10 mouse cellular contexts compared by ENCODE assay signal in the genomic region with DNA sequence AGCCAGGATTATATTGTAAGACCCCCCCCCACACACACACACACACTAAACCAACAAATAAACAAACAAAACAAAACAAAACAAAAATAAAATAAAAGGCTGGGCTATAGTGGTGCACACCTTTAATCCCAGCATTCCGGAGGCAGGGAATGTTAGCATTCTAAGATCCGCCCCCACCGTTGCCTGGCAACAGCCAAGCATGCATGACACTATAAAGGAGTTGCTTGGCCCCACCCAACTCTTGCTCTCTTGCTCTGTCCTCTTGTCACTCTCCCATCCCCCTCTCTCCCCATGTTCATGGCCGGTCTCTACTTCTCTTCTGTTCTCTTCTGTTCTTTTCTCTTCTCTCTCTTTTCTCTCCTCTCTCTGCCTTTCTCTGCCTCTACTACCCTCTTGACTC.
DNase-seq lines count a peak whose midpoint lies in the region; ATAC-seq and TF ChIP-seq lines count a peak whose summit lies in the region.
"Had no signal": no experiment of that assay in that cellular context is flagged by ENCODE, and none has a peak within 500 bp of the region (broad histone marks: within the 10 kb centered on the region; RNA-seq: fewer than 3 reads in every experiment).

No protein-coding gene starts in this region.

- TF ChIP-seq CTCF in liver, postnatal 0 days (IDR thresholded peaks at IDR 0.05; ENCODE audit: low read depth), result no peak
- no peak for TF ChIP-seq CTCF in thymus, adult 2 months (IDR thresholded peaks at IDR 0.05; ENCODE audit: borderline replicate concordance, control insufficient read depth, extremely low read depth, insufficient read depth, low read length, poor library complexity)

- ATAC-seq in midbrain, embryonic 12.5 days (ENCODE audit: low FRiP score, low read depth), result peak; percentile 72
- no peak for ATAC-seq in liver, postnatal 0 days

- peaks cover 3% of the 10 kb centered on the region; the same call in 1 of the 2 replicates for H3K4me1 ChIP-seq in midbrain, embryonic 12.5 days
- no peaks in the 10 kb centered on the region for H3K4me1 ChIP-seq in liver, postnatal 0 days (ENCODE audit: insufficient read depth)
- H3K4me1 ChIP-seq in thymus, adult 2 months (replicated peaks; ENCODE audit: control insufficient read depth, insufficient read depth, low read length), result no peaks in the 10 kb centered on the region

- DNase-seq in lung, postnatal 10 days, result peak; percentile 22
- no peak for DNase-seq in lung, postnatal 14 days
- peak; percentile 83 for DNase-seq in embryo, embryonic 10 days (ENCODE audit: low spot score)
- DNase-seq in kidney, adult 11 months, result peak; percentile 53
- no peak for DNase-seq in cerebellum, adult 18-20 months
- no peak for DNase-seq in liver, postnatal 0 days
- no peak for DNase-seq in thymus, adult 2 months
- DNase-seq: adrenal gland, postnatal 14 days had no signal

- no peak for TF ChIP-seq EP300 in liver, postnatal 0 days (IDR thresholded peaks at IDR 0.05; ENCODE audit: low read depth)

- no peaks in the 10 kb centered on the region for H3K9me3 ChIP-seq in midbrain, embryonic 12.5 days
- H3K9me3 ChIP-seq in liver, postnatal 0 days (ENCODE audit: low read length), result no peaks in the 10 kb centered on the region

- H3K27ac ChIP-seq in midbrain, embryonic 12.5 days (replicated peaks), result no peak overlapping the region
- H3K27ac ChIP-seq in liver, postnatal 0 days (ENCODE audit: low read depth), result no peak overlapping the region
- H3K27ac ChIP-seq in thymus, adult 2 months (ENCODE audit: control insufficient read depth, insufficient read depth, low read length), result no peak overlapping the region

- H3K27me3 ChIP-seq in midbrain, embryonic 12.5 days, result no peaks in the 10 kb centered on the region
- H3K27me3 ChIP-seq in liver, postnatal 0 days (ENCODE audit: insufficient read depth, low read length), result no peaks in the 10 kb centered on the region
- H3K27me3 ChIP-seq in thymus, adult 2 months (ENCODE audit: control insufficient read depth, insufficient read depth, low read length), result no peaks in the 10 kb centered on the region
- H3K27me3 ChIP-seq: CH12.LX had no signal

- no peak overlapping the region for H3K9ac ChIP-seq in midbrain, embryonic 12.5 days (replicated peaks)
- H3K9ac ChIP-seq in liver, postnatal 0 days (replicated peaks), result no peak overlapping the region

- no peak overlapping the region for H3K4me3 ChIP-seq in midbrain, embryonic 12.5 days
- no peak overlapping the region for H3K4me3 ChIP-seq in liver, postnatal 0 days (ENCODE audit: low read depth, low read length)
- no peak overlapping the region for H3K4me3 ChIP-seq in thymus, adult 2 months (ENCODE audit: control insufficient read depth, insufficient read depth, low read length)

- no peak overlapping the region for H3K4me2 ChIP-seq in midbrain, embryonic 12.5 days (replicated peaks)
- H3K4me2 ChIP-seq in liver, postnatal 0 days (ENCODE audit: low read depth, low read length), result no peak overlapping the region

- WGBS in midbrain, embryonic 12.5 days, result 20% methylated on average over 4 of the region's 4 CpGs
- 74% methylated on average over 4 of the region's 4 CpGs for WGBS in liver, postnatal 0 days (ENCODE audit: insufficient replicate concordance)
- 92% methylated on average over 4 of the region's 4 CpGs for WGBS in thymus, adult 2 months

- no peak for TF ChIP-seq POLR2A in thymus, adult 2 months (IDR thresholded peaks at IDR 0.05; ENCODE audit: control insufficient read depth, extremely low read depth, insufficient read depth, low read length, poor library complexity)

- no peaks in the 10 kb centered on the region for H3K36me3 ChIP-seq in midbrain, embryonic 12.5 days
- H3K36me3 ChIP-seq in liver, postnatal 0 days (replicated peaks; ENCODE audit: insufficient read depth, low read length), result no peaks in the 10 kb centered on the region
- H3K36me3 ChIP-seq in thymus, adult 2 months (ENCODE audit: control insufficient read depth, insufficient read depth, low read length), result no peaks in the 10 kb centered on the region

Comparison
In these comparisons a context has a peak if more than half of its experiments do, and no peak if none do; other contexts are left out.
1. DNase-seq: peak in lung, postnatal 10 days (single experiment), embryo, embryonic 10 days (single experiment) and kidney, adult 11 months (single experiment); none in lung, postnatal 14 days (single experiment), cerebellum, adult 18-20 months (0 of 2), liver, postnatal 0 days (single experiment) and thymus, adult 2 months (single experiment).